Mouse (Mus musculus): Measurements from ENCODE around the gene Cep104.

Cep104 gene

DNA sequence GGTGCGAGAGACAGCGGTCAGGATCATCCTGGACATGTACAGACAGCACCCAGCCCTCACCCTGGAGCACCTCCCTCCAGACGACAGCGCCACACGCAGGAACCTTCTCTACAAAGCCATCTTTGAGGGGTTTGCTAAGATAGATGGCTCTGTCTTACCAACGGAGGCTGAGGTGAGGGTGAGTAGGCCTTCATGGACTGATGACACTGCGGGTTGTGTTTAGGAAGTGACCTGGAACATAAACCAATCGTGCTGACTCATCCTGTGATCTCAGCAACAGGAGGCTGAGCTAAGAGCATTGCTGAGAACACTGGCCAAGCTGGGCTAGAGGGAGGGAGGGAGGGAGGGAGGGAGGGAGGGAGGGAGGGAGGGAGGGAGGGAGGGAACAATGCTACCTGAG is 18.5 kb downstream of the Cep104 start:
- no peak for DNase-seq (ENCODE audit: low spot score)

DNA sequence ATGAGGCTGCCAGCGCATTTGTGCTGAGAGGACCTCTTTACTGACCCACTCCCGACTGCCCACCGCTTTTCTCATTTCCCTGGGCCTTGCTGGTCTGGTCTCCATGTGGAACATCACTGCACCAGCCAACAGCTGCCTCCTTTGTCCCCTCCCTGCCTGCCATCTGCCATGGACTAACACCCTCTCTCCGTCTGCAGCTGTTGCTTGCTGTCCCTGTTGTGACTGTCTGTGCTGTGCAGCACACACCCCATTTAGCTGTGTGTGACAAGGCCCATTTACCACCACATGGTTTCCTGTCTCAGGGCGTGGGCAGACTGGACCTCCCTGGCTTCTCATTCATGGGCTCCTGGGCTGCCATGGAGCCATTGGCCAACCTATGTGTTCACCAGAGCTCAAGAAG is 30.5 kb downstream of the Cep104 start:
- DNase-seq (ENCODE audit: low spot score) = no peak

DNA sequence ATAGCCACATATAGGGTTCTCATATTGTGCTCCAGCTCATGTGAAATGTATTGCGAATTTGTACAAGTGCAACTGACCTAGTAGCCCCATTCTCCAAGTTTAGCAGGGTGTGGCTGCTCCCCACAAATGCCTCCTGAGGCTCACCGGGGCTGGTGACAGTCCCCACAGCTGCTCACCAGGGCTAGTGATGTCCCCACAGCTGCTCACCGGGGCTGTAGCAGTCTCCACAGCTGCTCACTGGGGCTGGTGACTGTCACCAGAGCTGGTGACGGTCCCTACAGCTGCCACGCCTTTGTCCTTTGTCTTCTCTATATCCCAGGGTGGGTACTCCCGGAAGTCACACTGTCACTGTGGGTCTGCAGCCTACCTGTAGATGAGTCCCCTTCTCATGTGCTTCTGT is 31.3 kb downstream of the Cep104 start:
- no peak for DNase-seq (ENCODE audit: low spot score)

DNA sequence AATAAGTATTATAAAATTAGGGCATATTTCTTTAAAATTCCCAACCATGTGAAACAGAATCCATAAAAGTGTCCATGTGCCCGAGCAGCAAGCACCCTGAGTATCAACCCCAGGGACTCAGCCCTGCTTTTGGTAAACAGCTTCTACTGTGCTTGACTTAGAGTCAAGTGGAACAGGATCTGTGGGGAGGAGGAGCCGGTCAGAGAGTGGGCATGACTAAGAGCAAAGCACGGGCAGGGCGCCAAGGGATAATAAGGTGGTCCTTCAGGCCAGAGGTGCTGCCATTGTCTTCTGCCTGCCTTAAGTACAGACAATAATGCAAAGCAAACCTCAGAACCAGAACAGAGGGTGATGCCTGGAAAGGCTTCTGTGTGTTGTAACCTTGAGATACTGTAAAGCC is 32.8 kb downstream of the Cep104 start:
- DNase-seq (ENCODE audit: low spot score) = no peak

DNA sequence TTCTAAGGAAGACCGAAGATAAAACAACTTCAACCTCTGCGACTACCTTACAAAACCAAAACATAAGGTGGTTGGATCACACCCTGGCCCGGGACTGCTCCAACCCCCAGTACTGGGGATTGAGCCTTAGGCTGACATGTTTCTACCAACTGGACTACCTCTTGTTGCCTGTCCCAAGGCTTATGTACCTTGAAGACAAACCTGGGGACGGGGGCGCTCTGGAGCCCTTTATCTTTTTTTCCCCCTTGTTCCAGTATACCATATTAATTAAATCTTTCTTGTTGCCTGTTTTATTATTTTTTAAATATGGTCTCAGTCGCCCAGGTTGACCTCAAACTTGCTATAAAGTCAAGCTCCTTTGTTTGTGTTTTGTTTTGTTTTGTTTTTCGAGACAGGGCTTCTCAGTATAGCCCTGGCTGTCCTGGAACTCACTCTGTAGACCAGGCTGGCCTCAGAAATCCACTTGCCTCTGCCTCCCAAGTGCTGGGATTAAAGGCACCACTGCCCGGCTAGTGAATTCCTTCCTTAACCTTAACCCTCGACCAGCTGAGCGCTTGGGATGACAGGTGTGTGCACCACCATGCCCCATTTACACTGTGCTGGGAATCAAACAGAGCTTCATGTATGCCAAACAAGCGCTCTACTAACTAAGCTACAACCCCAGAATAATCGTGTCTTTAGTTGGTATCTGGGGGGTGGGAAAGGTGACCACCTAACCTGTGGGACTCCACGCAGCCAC is 36.1 kb downstream of the Cep104 start:
- DNase-seq (ENCODE audit: low spot score) = no peak

DNA sequence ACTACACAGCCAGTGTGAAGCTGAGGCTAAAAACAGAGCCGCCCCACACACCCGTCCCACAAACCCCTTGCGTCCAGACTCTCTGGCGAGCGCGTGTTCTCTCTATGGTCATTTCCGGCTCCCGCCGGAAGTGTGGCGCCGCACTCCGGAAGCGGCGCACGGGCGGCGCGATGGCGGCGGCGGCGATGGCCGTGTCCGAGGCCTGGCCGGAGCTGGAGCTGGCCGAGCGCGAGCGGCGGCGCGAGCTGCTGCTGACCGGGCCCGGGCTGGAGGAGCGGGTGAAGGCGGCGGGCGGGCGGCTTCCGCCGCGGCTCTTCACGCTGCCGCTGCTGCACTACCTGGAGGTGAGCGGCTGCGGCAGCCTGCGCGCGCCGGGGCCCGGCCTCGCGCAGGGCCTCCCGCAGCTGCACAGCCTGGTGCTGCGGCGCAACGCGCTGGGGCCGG is 36.7 kb downstream of the Cep104 start, which contains the start of gene Lrrc47:
TSS of gene Lrrc47 (plus strand) at position 86 of the 444 bp plus-strand sequence.
- peak; percentile 41 for DNase-seq (ENCODE audit: low spot score)

DNA sequence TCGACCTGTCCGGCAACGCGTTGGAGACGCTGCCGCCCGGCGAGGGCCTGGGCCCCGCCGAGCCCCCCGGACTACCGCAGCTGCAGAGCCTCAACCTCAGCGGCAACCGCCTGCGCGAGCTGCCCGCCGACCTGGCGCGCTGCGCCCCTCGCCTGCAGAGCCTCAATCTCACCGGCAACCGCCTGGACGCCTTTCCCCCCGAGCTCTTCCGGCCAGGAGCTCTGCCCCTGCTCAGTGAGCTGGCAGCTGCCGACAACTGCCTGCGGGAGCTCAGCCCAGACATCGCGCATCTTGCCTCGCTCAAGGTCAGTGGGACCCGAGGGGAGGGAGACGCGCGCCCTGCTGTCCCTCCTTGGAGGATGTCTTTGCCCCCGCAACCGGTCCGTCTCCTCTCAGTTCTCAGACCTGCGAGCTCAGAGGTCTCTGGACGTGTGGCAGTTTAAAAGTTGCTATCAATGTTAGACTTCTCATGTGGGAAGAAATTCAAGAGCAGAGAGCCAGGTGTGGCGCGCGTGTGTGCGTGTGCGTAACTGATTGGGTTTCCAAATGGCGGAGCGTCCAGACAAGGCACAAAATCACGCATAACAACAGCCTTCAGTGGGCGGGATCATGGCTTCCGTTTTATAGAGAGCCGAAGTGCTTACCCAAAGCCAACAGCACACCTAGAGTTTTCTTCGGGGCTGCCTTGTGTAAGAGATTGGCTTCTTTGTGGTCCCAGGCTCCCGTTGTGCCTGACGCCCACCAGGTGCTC is 37.3 kb downstream of the Cep104 start:
- DNase-seq (ENCODE audit: low spot score) = no peak

DNA sequence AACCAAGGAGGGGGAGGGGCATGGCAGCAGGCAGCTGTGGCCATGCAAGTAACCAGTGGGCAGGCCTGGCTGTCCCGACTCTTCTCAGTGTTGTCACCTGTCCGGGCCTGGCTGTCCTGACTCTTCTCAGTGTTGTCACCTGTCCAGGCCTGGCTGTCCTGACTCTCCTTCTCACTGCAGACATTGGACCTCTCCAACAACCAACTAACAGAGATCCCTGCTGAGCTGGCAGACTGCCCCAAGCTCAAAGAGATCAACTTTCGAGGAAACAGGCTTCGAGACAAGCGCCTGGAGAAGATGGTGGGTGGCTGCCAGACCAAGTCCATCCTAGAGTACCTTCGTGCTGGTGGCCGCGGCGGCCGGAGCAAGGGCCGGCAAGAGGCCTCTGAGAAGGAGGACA is 40.5 kb downstream of the Cep104 start:
- no peak for DNase-seq (ENCODE audit: low spot score)

DNA sequence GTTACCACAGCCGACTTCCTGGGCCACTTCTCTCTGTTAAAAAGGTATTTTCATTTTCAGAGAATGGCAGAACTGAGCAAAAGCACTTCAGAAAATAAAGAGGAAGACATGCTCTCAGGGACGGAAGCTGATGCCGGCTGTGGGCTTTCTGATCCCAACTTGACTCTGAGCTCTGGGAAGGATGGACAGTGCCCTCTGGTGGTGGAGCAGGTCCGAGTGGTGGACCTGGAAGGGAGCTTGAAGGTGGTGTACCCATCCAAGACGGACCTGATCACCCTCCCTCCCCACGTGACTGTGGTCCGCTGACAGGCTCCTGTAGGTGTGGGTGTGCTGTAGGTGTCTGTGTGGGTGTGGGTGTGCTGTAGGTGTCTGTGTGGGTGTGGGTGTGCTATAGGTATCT is 44.6 kb downstream of the Cep104 start:
- no peak for DNase-seq (ENCODE audit: low spot score)

DNA sequence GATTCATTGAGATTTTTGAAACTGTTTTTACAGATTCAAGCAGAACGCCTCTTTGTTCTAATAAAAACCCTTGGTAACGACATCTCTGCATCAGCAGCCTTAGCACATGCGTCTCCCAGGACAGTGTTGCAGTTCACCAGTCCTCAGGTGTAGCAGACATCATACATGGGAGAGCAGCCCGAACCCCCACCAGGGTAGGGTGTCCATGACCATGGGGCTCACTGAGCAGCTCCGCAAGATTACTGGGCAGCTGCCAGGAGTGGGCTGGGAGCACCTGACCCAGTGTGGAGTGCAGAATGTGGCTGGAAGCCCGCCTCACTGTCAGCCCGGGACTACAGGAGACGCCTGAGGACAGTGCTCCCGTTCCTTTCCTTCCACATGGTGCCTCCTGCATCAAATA is 46.4 kb downstream of the Cep104 start:
- no peak for DNase-seq (ENCODE audit: low spot score)

DNA sequence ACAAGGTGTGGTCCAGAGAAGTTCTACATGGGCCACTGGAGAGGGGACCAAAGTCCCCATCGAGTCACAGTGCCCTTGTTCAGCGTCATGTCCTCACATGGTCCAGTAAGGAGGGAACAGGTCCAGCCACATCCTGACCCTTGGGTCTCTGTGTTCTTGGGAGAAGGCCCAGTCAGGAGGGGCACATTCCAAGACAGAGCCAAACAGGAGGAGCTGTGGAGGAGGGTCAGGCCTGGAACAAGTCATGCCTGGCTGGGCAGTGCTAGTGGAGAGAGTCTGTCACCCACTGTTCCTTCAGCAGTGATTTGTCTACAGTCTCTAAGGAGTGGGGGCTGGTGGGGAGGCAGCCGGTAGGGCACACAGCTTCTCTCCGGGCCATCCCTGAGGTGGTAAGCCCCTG is 47.4 kb downstream of the Cep104 start:
- no peak for DNase-seq (ENCODE audit: low spot score)

DNA sequence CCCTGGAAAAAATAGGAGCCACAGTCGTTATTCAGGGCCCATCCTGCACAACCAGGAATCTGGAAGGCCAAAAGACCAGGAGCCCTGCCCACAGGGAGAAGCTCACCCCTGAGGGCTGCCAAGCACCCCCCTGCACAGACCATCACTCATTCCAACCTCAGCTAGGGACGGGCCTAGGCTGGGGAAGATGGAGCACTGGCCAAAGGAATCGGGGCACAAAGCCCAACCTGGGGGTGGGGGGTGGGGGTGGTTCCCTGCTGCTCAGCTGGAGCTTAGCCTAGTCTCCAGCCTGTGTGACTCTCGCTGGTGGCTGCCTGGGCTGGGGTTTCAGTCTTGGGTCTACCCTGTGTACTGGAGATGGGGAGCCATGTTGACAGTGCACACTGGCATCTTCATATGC is 47.9 kb downstream of the Cep104 start:
- no peak for DNase-seq (ENCODE audit: low spot score)

DNA sequence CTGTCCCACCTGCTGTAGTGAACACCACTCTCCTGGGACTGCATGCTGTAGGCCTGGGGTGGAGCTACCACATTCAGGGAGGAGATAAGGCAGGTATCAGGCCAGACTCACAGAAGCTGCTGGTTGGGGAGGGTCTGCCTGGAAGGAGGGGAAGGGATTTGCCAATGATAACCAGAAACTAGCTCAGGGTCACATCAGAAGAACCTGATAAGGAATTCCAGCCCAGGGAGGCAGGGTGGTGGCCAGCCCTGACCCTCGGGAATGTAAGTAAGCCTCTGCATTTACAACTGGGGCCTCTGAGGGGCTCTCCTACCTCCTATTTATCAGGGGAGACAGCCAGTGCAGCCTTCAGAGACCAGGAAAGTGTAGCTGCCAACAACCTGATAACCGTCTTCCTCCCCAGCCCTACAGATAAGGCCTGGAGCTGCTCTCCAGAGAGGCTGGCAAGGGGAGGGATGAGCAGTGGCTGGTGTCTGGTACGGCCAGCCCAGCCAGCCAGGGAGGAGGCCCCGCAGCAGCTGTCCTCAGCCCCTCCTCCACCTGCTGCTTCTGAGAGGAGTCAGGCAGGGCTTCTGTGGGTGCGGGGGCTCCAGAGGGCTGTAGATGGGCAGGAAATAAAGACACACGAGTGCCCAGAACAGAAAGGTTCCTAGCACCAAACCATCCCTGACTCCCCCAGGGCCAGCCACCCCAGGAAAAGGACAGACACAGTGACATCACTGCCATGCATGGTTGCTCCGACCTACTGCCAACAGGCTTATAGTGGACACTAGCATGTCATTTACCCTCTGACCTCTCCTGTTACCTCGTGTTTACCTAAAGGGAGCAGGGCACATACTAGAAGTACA is 49.0 kb downstream of the Cep104 start:
- DNase-seq (ENCODE audit: low spot score) = no peak

DNA sequence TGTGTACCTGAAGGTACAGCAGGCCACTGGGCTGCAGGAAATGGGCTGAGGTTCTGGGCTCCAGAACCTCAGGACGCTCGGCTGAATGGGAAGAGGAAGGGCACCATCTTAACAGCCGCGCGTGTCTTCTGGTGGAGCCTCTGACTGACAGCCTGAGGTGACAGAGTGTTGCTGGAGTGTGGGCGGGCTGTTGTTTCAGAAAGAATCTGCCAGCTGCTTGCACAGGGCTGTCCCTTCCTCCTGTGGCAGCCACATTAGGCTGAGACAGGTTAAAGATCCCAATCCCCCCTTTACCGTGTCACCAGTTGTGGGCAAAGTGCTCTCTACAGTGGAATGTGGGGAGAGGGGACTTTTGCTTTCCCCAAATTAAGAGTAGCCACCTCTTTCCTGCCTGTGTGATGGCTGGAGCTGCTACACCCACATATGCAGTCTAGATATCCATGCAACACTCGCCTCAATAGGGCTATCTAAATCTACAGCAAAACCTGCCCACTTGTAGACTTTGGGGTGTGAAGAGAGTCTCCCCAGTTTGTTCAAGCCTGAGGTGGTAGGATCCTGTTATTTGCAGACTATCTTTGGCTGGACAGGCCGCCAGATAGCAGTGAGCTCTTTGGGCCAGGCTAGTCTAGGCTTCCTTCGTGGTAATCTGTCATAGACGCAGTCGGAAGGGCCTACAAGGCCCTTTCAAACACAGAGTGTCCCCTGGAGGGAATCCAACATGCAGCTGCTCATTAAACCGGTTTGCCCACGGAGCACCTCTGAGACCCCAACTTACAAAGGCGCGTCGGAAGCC is 49.9 kb downstream of the Cep104 start:
- no peak for DNase-seq (ENCODE audit: low spot score)

DNA sequence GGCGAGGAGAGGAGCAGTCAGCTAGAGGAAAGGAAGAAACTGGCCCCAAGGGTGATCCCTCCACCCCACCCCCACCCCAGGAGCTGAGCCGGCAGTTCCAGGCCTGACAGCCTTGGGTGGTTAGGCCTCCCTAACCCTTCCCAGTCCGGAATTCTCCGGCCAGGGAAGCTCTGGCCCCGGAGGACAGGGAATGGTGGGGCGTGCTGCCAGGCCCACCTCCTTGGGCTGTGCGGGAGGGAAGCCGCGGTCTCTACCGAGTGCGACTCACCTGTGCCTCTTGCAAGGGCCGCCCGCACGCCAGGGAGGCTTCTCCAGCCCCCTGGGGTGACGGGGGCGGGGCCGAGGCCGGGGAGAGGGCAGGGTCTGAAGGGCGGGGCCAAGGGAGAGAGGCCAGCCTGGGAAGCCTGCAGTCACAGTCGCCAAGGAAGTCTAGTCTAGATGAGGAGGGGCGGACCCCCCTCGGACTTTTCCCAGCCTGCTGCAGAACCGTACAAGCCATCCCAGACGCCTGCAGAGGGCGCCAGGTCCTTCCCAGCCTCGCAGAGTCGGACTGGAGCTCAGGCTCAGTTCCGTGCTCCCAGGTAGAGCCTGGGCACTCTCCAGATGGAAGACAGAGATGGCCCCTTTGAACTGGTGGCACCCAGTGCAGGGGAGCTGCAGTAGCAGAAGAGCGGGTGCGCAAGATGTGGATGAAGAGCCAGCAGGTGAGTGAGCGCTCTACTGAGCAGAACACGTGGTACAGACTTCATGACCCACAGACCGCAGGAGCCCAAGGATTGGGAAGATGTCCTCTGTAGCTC is 50.8 kb downstream of the Cep104 start, which contains the start of gene Smim1:
TSS of gene Smim1 (minus strand) at position 590 of the 800 bp plus-strand sequence.
- no peak for DNase-seq (ENCODE audit: low spot score)

DNA sequence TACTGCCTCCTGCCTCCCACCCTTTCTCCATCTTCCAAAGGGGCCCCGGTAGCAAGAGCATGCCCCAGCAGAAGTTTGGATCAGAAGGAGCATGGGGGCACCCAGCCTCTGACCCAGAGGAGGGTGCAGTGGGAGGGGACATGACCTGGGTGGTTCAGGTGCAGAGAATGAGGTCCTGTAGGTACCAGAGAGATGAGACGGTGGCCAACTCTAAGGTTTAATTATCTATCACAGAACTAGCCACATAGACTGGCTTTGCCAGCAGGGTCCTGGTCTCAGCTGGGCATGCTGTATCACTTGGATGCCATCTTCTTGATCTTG is 51.4 kb downstream of the Cep104 start:
- no peak for DNase-seq (ENCODE audit: low spot score)

DNA sequence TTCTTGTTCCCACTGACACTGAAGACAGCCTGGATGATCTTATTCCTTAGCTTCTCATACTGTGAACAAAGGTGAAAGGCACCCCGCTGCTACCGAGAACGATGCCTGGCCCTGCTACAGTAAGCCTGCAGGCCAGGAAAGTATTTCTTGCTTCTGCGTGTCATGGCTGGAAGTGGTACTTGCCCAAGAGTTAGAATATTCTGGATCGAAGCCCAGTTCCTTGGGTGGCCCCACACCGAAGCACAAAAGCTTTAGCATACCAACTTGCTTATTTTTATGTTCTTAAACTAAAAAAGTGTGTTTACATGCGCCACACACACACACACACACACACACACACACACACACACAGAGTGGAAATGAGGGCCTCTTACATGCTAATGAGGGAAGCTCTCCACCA is 53.1 kb downstream of the Cep104 start:
- DNase-seq (ENCODE audit: low spot score) = no peak

DNA sequence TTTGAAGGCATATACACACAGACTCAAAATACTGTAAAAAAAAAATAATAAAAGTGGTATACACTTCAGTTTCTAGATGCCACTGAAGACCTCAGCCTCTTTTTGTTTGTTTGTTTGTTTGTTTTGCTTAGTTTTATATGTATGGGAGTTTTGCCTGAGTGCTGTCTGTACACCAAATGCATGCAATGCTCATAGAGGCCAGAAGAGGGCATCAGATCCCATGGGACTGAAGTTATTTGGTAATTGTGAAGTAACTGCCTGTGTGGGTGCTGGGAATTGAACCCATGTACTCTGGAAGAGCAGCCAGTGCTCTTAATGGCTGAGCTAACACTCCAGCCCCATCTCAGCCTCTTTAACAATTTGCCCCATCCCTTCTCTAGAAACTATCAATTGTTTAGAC is 53.7 kb downstream of the Cep104 start:
- DNase-seq (ENCODE audit: low spot score) = no peak

DNA sequence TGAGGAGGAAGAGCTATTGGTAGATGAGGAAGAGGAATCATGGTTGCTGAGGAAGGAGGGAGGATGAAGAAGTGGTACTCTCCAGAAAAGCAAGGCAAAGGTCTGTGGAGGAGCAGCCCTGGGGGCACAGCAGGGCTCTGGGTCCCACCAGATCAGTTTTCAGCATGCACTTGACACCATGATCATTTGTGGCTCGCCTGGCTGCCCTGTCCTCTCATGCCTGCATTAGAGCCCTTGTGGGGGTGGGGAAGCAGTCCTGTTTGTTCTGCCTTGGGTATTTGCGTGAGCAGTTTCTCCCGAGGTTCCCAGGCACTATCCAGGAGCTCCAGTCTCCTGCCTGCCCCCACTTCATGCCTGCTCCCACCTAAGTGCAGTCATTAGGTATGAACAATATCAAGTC is 62.1 kb downstream of the Cep104 start:
- no peak for DNase-seq (ENCODE audit: low spot score)

DNA sequence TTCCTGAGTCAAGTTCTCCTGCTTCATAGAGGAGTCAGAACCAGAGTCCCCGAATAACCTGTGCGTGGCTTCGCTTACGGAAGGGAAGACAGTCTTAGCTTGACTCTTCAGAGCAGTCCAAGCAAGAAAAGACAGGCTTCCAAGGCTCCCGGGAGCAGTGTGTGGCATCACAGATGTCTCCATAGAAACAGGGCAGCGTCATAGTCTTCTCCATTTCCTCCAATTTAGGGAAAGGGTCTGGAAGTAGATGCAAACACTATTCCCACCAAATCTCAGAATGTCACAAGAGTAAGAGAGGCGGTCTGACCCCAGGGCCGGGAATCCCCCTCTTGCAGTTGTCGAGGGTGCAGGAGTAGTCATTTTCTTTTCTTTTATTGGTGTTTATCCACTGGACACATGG is 67.6 kb downstream of the Cep104 start, which contains the start of gene Ccdc27:
TSS of gene Ccdc27 (minus strand) at position 101 of the 400 bp plus-strand sequence.
- DNase-seq (ENCODE audit: low spot score) = no peak

DNA sequence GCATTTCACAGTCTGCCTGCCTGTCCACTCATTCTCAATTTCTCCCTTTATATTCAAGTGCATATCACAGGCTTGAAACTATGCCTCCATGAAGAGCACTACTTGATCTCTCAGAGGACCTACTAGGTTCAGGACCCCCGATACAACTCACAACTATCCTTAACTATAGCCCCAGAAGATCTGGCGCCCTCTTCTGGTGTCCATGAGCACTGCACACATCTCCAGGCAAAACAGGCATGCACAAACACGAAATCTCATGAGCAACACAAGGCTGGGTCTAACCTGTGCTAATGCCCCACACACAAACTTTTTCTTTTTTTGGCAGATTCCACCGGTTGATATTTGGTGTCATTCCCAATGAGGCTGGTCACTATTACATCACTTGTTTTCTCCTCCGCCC is 70.8 kb downstream of the Cep104 start:
- no peak for DNase-seq (ENCODE audit: low spot score)

Measured in urinary bladder, postnatal 10 days (tissue).